ENCODE assay signal across 25 mouse cellular contexts in genomic region chr8:83769720-83770119, GRCm38 (mm10). TPM values are rescaled to one million over a fixed set of nuclear protein-coding genes. Genes with fewer than 3 reads are reported as not detected.
A peak's percentile ranks its signal among the peaks of the same experiment; 100 is the strongest.
DNase-seq lines count a peak whose midpoint lies in the region; ATAC-seq and TF ChIP-seq lines count a peak whose summit lies in the region.
"Had no signal": no experiment of that assay in that cellular context is flagged by ENCODE, and none has a peak within 500 bp of the region (broad histone marks: within the 10 kb centered on the region; RNA-seq: fewer than 3 reads in every experiment).

No protein-coding gene starts in this region.

- no peaks in the 10 kb centered on the region for H3K27me3 ChIP-seq in intestine, embryonic 14.5 days (replicated peaks; ENCODE audit: control insufficient read depth, insufficient read depth, low read length)
- no peaks in the 10 kb centered on the region for H3K27me3 ChIP-seq in intestine, postnatal 0 days (replicated peaks; ENCODE audit: control insufficient read depth, insufficient read depth, low read length)
- H3K27me3 ChIP-seq in testis, adult 2 months (ENCODE audit: control insufficient read depth, insufficient read depth, low read length), result no peaks in the 10 kb centered on the region
- H3K27me3 ChIP-seq in intestine, embryonic 16.5 days (replicated peaks; ENCODE audit: control insufficient read depth, insufficient read depth, low read length), result no peaks in the 10 kb centered on the region
- H3K27me3 ChIP-seq in stomach, postnatal 0 days (ENCODE audit: control insufficient read depth, insufficient read depth, low read length), result no peaks in the 10 kb centered on the region
- H3K27me3 ChIP-seq: embryonic facial prominence, embryonic 15.5 days; forebrain, embryonic 15.5 days; Patski had no signal

- H3K9ac ChIP-seq in intestine, embryonic 14.5 days (ENCODE audit: low read length), result no peak overlapping the region
- no peak overlapping the region for H3K9ac ChIP-seq in intestine, postnatal 0 days (ENCODE audit: low read depth, low read length)
- no peak overlapping the region for H3K9ac ChIP-seq in intestine, embryonic 16.5 days (ENCODE audit: low read depth, low read length)
- no peak overlapping the region for H3K9ac ChIP-seq in stomach, postnatal 0 days (ENCODE audit: low read length)
- H3K9ac ChIP-seq: embryonic facial prominence, embryonic 15.5 days; forebrain, embryonic 15.5 days; hindbrain, embryonic 12.5 days had no signal

- no peak for TF ChIP-seq EP300 in stomach, postnatal 0 days (optimal IDR thresholded peaks at IDR 0.05)

- no peak for ATAC-seq in intestine, embryonic 14.5 days (replicated peaks; ENCODE audit: low FRiP score, low TSS enrichment, low read depth)
- no peak for ATAC-seq in intestine, postnatal 0 days
- no peak for ATAC-seq in intestine, embryonic 16.5 days
- no peak for ATAC-seq in stomach, postnatal 0 days (ENCODE audit: low FRiP score, low TSS enrichment)
- ATAC-seq: activated CD4-positive, CD25-positive, alpha-beta regulatory T cell, adult 4 months; forebrain, embryonic 15.5 days; hindbrain, embryonic 16.5 days; Patski had no signal

- WGBS in intestine, embryonic 14.5 days, result 71% methylated on average over 7 of the region's 7 CpGs
- 54% methylated on average over 7 of the region's 7 CpGs for WGBS in intestine, postnatal 0 days
- WGBS in intestine, embryonic 16.5 days, result 68% methylated on average over 7 of the region's 7 CpGs
- 73% methylated on average over 7 of the region's 7 CpGs for WGBS in stomach, postnatal 0 days

- peak overlapping the region; percentile 78 for H3K27ac ChIP-seq in intestine, embryonic 14.5 days (ENCODE audit: low read depth)
- no peak overlapping the region for H3K27ac ChIP-seq in intestine, postnatal 0 days (ENCODE audit: low read depth, low read length)
- H3K27ac ChIP-seq in testis, adult 2 months (ENCODE audit: control insufficient read depth, insufficient read depth, low read depth, low read length), result no peak overlapping the region
- H3K27ac ChIP-seq in intestine, embryonic 16.5 days (ENCODE audit: low read length), result peak overlapping the region; percentile 69
- H3K27ac ChIP-seq in stomach, postnatal 0 days (replicated peaks), result peak overlapping the region; percentile 77
- H3K27ac ChIP-seq: embryonic facial prominence, embryonic 15.5 days; forebrain, embryonic 10.5 days; forebrain, embryonic 15.5 days; heart, embryonic 10.5 days; hindbrain, embryonic 12.5 days had no signal

- DNase-seq in intestine, embryonic 14.5 days (ENCODE audit: low spot score), result no peak
- DNase-seq in testis, postnatal 14 days (ENCODE audit: low spot score), result no peak
- no peak for DNase-seq in stomach, postnatal 0 days (ENCODE audit: low spot score)
- DNase-seq in cerebellum, adult 9-11 months, result no peak
- DNase-seq in spleen, adult 18-20 months, result no peak
- DNase-seq: adrenal gland, adult 8-10 months; cerebellum, adult 2 months; cerebellum, postnatal 14 days; embryo, embryonic 11 days; gastrocnemius, postnatal 36 days; heart, adult 18-20 months; heart, postnatal 10 days; heart, postnatal 4 days had no signal

- TF ChIP-seq POLR2A in testis, adult 2 months (IDR thresholded peaks at IDR 0.05; ENCODE audit: control insufficient read depth, low read depth, low read length), result no peak

- no peaks in the 10 kb centered on the region for H3K9me3 ChIP-seq in intestine, embryonic 14.5 days (ENCODE audit: control insufficient read depth, low read length)
- no peaks in the 10 kb centered on the region for H3K9me3 ChIP-seq in intestine, postnatal 0 days (ENCODE audit: control insufficient read depth)
- H3K9me3 ChIP-seq in intestine, embryonic 16.5 days (ENCODE audit: control insufficient read depth, low read length), result no peaks in the 10 kb centered on the region
- no peaks in the 10 kb centered on the region for H3K9me3 ChIP-seq in stomach, postnatal 0 days (ENCODE audit: control insufficient read depth, low read length)
- H3K9me3 ChIP-seq: embryonic facial prominence, embryonic 15.5 days; heart, embryonic 10.5 days; hindbrain, embryonic 12.5 days had no signal

- no peak overlapping the region for H3K4me2 ChIP-seq in intestine, embryonic 14.5 days (ENCODE audit: low read length)
- H3K4me2 ChIP-seq in intestine, postnatal 0 days (replicated peaks; ENCODE audit: low read depth), result no peak overlapping the region
- H3K4me2 ChIP-seq in intestine, embryonic 16.5 days (ENCODE audit: low read depth, low read length), result no peak overlapping the region
- H3K4me2 ChIP-seq in stomach, postnatal 0 days (replicated peaks; ENCODE audit: low read depth), result no peak overlapping the region
- H3K4me2 ChIP-seq: embryonic facial prominence, embryonic 15.5 days; forebrain, embryonic 15.5 days; hindbrain, embryonic 12.5 days had no signal

- H3K36me3 ChIP-seq in intestine, embryonic 14.5 days (ENCODE audit: control insufficient read depth, insufficient read depth, low read length), result no peaks in the 10 kb centered on the region
- H3K36me3 ChIP-seq in intestine, postnatal 0 days (ENCODE audit: control insufficient read depth, insufficient read depth), result no peaks in the 10 kb centered on the region
- no peaks in the 10 kb centered on the region for H3K36me3 ChIP-seq in testis, adult 2 months (ENCODE audit: control insufficient read depth, insufficient read depth, low read length)
- H3K36me3 ChIP-seq in intestine, embryonic 16.5 days (ENCODE audit: control insufficient read depth, insufficient read depth, low read length), result no peaks in the 10 kb centered on the region
- H3K36me3 ChIP-seq in stomach, postnatal 0 days (ENCODE audit: control insufficient read depth, insufficient read depth, low read length), result no peaks in the 10 kb centered on the region
- H3K36me3 ChIP-seq: embryonic facial prominence, embryonic 15.5 days; forebrain, embryonic 10.5 days; forebrain, embryonic 15.5 days; heart, embryonic 10.5 days; hindbrain, embryonic 12.5 days had no signal

- no peak overlapping the region for H3K4me3 ChIP-seq in intestine, embryonic 14.5 days (ENCODE audit: low read depth, low read length)
- no peak overlapping the region for H3K4me3 ChIP-seq in intestine, postnatal 0 days (ENCODE audit: low read depth, low read length)
- peak overlapping the region; percentile 30 for H3K4me3 ChIP-seq in testis, adult 2 months (ENCODE audit: control insufficient read depth, low read depth, low read length)
- no peak overlapping the region for H3K4me3 ChIP-seq in intestine, embryonic 16.5 days (ENCODE audit: low read length)
- H3K4me3 ChIP-seq in stomach, postnatal 0 days (ENCODE audit: low read depth, low read length), result no peak overlapping the region
- H3K4me3 ChIP-seq: embryonic facial prominence, embryonic 15.5 days; erythroblast, embryonic 14.5 days; forebrain, embryonic 10.5 days; forebrain, embryonic 15.5 days; heart, embryonic 10.5 days; hindbrain, embryonic 12.5 days had no signal

- TF ChIP-seq CTCF in intestine, postnatal 0 days (IDR thresholded peaks at IDR 0.05; ENCODE audit: low read depth), result no peak
- TF ChIP-seq CTCF in testis, adult 2 months (IDR thresholded peaks at IDR 0.05; ENCODE audit: control insufficient read depth, insufficient read depth, insufficient replicate concordance, low read depth, low read length), result no peak
- TF ChIP-seq CTCF in stomach, postnatal 0 days (IDR thresholded peaks at IDR 0.05; ENCODE audit: low read depth), result no peak

- peaks cover 11% of the 10 kb centered on the region for H3K4me1 ChIP-seq in intestine, embryonic 14.5 days (replicated peaks; ENCODE audit: control insufficient read depth, insufficient read depth, low read length)
- peaks cover 9% of the 10 kb centered on the region; the same call in 1 of the 2 replicates for H3K4me1 ChIP-seq in intestine, postnatal 0 days (replicated peaks; ENCODE audit: control insufficient read depth, insufficient read depth, low read length)
- peaks cover 9% of the 10 kb centered on the region for H3K4me1 ChIP-seq in testis, adult 2 months (ENCODE audit: control insufficient read depth, insufficient read depth, low read length)
- peaks cover 24% of the 10 kb centered on the region for H3K4me1 ChIP-seq in intestine, embryonic 16.5 days (ENCODE audit: control insufficient read depth, insufficient read depth, low read length)
- H3K4me1 ChIP-seq in stomach, postnatal 0 days (replicated peaks; ENCODE audit: control insufficient read depth, insufficient read depth), result 0 out of 2 replicates have a peak, but pooled peaks cover 2% of the 10 kb centered on the region

RNA-seq across cellular contexts. Expression of gene Adgre5, which starts 28.6 kb away (rescaled TPM):
- polyA plus RNA-seq in intestine, embryonic 14.5 days (2014; fragmentation: Nextera tagmentation; extraction: Ambion mirVana), result 40.2 and 41.4 TPM in 2 replicates
- polyA plus RNA-seq in intestine, postnatal 0 days (2015; fragmentation: Nextera tagmentation; extraction: Ambion mirVana), result 17.2 and 17.6 TPM in 2 replicates
- 6.1 and 13.1 TPM in 2 replicates for polyA plus RNA-seq in testis, adult 2 months (2012; rRNA removed)
- 39.5 TPM in 2 replicates for polyA plus RNA-seq in intestine, embryonic 16.5 days (2015; fragmentation: Nextera tagmentation; extraction: Ambion mirVana)
- polyA plus RNA-seq in stomach, postnatal 0 days (2015; fragmentation: Nextera tagmentation; extraction: Ambion mirVana), result 16.9 and 17.1 TPM in 2 replicates

RNA-seq across cellular contexts. Expression of gene Ddx39, which starts 54.7 kb away (rescaled TPM):
- 220 and 222 TPM in 2 replicates for polyA plus RNA-seq in intestine, embryonic 14.5 days (2014; fragmentation: Nextera tagmentation; extraction: Ambion mirVana)
- polyA plus RNA-seq in intestine, postnatal 0 days (2015; fragmentation: Nextera tagmentation; extraction: Ambion mirVana), result 69.8 and 75.5 TPM in 2 replicates
- polyA plus RNA-seq in testis, adult 2 months (2012; rRNA removed), result 101 and 105 TPM in 2 replicates
- polyA plus RNA-seq in intestine, embryonic 16.5 days (2015; fragmentation: Nextera tagmentation; extraction: Ambion mirVana), result 204 and 224 TPM in 2 replicates
- 83.8 and 86.6 TPM in 2 replicates for polyA plus RNA-seq in stomach, postnatal 0 days (2015; fragmentation: Nextera tagmentation; extraction: Ambion mirVana)

Comparison
In these comparisons a context has a peak if more than half of its experiments do, and no peak if none do; other contexts are left out.
1. H3K27ac ChIP-seq: peak in intestine, embryonic 14.5 days (single experiment), intestine, embryonic 16.5 days (single experiment) and stomach, postnatal 0 days (single experiment); none in intestine, postnatal 0 days (single experiment) and testis, adult 2 months (single experiment).